Comparison of ENCODE assay signal across 9 mouse cellular contexts in the genomic region with DNA sequence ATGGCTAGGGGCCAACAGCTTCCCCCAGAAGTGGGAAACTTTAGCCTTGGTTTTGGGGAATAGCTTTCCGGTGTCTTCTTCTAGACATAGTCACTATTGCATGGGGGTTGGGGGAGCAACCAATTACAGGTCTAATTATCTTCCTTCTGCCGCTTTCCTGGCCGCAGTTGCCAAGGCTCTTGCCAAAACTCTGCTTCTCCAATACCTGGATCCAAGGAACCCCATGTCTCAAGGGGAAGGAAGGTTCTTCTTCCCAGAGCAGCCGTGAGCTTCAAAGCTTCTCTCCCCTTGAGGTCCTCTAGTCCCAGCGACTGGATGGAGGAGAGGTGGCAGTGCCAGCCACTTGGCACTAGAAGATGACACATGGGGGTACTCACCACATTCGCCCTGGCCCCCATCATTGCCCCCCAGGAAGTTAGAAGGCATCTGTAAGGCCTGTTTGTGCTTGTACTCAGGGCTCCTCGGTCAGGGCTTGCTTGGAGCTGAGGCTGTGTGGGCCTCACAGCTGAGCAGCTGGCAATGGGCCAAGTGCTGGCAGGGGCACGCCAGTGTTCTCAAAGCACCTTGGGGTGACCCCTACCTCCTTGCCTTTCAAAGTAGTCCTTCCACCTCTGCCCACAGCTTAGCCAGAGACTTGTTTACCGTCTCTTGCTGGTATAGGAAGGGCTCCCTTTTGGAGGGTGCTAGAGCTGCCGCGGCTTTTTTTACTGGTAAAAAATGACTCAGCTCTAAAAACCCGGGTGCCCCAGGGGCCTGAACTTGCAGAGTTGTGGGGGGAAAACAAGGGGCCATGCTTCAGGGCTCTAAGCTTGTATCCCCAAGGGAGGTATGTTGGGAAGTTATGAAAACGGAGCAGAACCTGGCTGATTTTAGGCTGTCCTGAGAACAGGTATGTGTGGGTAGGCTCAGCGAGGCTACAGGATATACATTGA. TPM values are rescaled to one million over a fixed set of nuclear protein-coding genes. Genes with fewer than 3 reads are reported as not detected.
A peak's percentile ranks its signal among the peaks of the same experiment; 100 is the strongest.
DNase-seq lines count a peak whose midpoint lies in the region; ATAC-seq lines count a peak whose summit lies in the region.
"Had no signal": no experiment of that assay in that cellular context is flagged by ENCODE, and none has a peak within 500 bp of the region (broad histone marks: within the 10 kb centered on the region; RNA-seq: fewer than 3 reads in every experiment).

No protein-coding gene starts in this region.

- H3K4me3 ChIP-seq in forebrain, embryonic 13.5 days, result no peak overlapping the region
- H3K4me3 ChIP-seq in forebrain, embryonic 11.5 days (ENCODE audit: low read depth, low read length), result no peak overlapping the region
- no peak overlapping the region for H3K4me3 ChIP-seq in midbrain, embryonic 11.5 days (ENCODE audit: low read depth, low read length)
- no peak overlapping the region for H3K4me3 ChIP-seq in midbrain, embryonic 16.5 days (ENCODE audit: low read depth, low read length)
- H3K4me3 ChIP-seq in heart, embryonic 13.5 days, result no peak overlapping the region

- no peaks in the 10 kb centered on the region for H3K36me3 ChIP-seq in forebrain, embryonic 13.5 days (ENCODE audit: poor library complexity, severe bottlenecking)
- H3K36me3 ChIP-seq in forebrain, embryonic 11.5 days (ENCODE audit: control insufficient read depth, insufficient read depth, low read length), result no peaks in the 10 kb centered on the region
- no peaks in the 10 kb centered on the region for H3K36me3 ChIP-seq in midbrain, embryonic 11.5 days (ENCODE audit: control insufficient read depth, insufficient read depth, low read length)
- no peaks in the 10 kb centered on the region for H3K36me3 ChIP-seq in midbrain, embryonic 16.5 days (ENCODE audit: control insufficient read depth, insufficient read depth, low read length)
- no peaks in the 10 kb centered on the region for H3K36me3 ChIP-seq in heart, embryonic 13.5 days

- peaks cover 33% of the 10 kb centered on the region for H3K4me1 ChIP-seq in forebrain, embryonic 13.5 days
- H3K4me1 ChIP-seq in forebrain, embryonic 11.5 days (replicated peaks; ENCODE audit: control insufficient read depth, insufficient read depth, low read length), result peaks cover 9% of the 10 kb centered on the region; the same call in 1 of the 2 replicates
- H3K4me1 ChIP-seq in midbrain, embryonic 11.5 days (ENCODE audit: control insufficient read depth, insufficient read depth, low read length), result no peaks in the 10 kb centered on the region; the same call in 1 of the 2 replicates
- H3K4me1 ChIP-seq in midbrain, embryonic 16.5 days (ENCODE audit: control insufficient read depth, insufficient read depth, low read length), result no peaks in the 10 kb centered on the region
- H3K4me1 ChIP-seq in heart, embryonic 13.5 days, result peaks cover 65% of the 10 kb centered on the region

- no peak overlapping the region for H3K9ac ChIP-seq in forebrain, embryonic 13.5 days
- H3K9ac ChIP-seq in forebrain, embryonic 11.5 days (ENCODE audit: low read length), result no peak overlapping the region
- no peak overlapping the region for H3K9ac ChIP-seq in midbrain, embryonic 11.5 days (ENCODE audit: low read length)
- no peak overlapping the region for H3K9ac ChIP-seq in midbrain, embryonic 16.5 days (ENCODE audit: low read depth, low read length)
- H3K9ac ChIP-seq in heart, embryonic 13.5 days, result peak overlapping the region; percentile 70

- H3K27ac ChIP-seq in forebrain, embryonic 13.5 days, result no peak overlapping the region
- no peak overlapping the region for H3K27ac ChIP-seq in forebrain, embryonic 11.5 days (ENCODE audit: low read depth, low read length)
- no peak overlapping the region for H3K27ac ChIP-seq in midbrain, embryonic 11.5 days (ENCODE audit: low read depth, low read length)
- H3K27ac ChIP-seq in midbrain, embryonic 16.5 days (ENCODE audit: low read length), result no peak overlapping the region
- peak overlapping the region; percentile 49 for H3K27ac ChIP-seq in heart, embryonic 13.5 days (replicated peaks)

- DNase-seq in forebrain, embryonic 11.5 days (ENCODE audit: low spot score), result no peak
- peak; percentile 75 for DNase-seq in midbrain, embryonic 11.5 days (ENCODE audit: low spot score, missing footprints)
- DNase-seq in lung, postnatal 36 days, result peak; percentile 41
- DNase-seq in adrenal gland, postnatal 4 days (ENCODE audit: low spot score in 2 of 2), result no peak
- DNase-seq in adrenal gland, postnatal 25 days, result no peak

- no peaks in the 10 kb centered on the region for H3K9me3 ChIP-seq in forebrain, embryonic 13.5 days (replicated peaks)
- no peaks in the 10 kb centered on the region for H3K9me3 ChIP-seq in forebrain, embryonic 11.5 days (ENCODE audit: control insufficient read depth, low read length)
- no peaks in the 10 kb centered on the region for H3K9me3 ChIP-seq in midbrain, embryonic 11.5 days (ENCODE audit: control insufficient read depth, low read length)
- no peaks in the 10 kb centered on the region for H3K9me3 ChIP-seq in midbrain, embryonic 16.5 days (replicated peaks; ENCODE audit: control insufficient read depth, low read length, poor library complexity, severe bottlenecking)
- H3K9me3 ChIP-seq in heart, embryonic 13.5 days, result no peaks in the 10 kb centered on the region

- no peak overlapping the region for H3K4me2 ChIP-seq in forebrain, embryonic 13.5 days
- no peak overlapping the region for H3K4me2 ChIP-seq in forebrain, embryonic 11.5 days (ENCODE audit: low read depth, low read length, severe bottlenecking)
- no peak overlapping the region for H3K4me2 ChIP-seq in midbrain, embryonic 11.5 days
- no peak overlapping the region for H3K4me2 ChIP-seq in midbrain, embryonic 16.5 days (ENCODE audit: low read length)
- no peak overlapping the region for H3K4me2 ChIP-seq in heart, embryonic 13.5 days

- WGBS in forebrain, embryonic 13.5 days, result 63% methylated on average over 14 of the region's 14 CpGs
- 80% methylated on average over 14 of the region's 14 CpGs for WGBS in forebrain, embryonic 11.5 days
- 83% methylated on average over 14 of the region's 14 CpGs for WGBS in midbrain, embryonic 11.5 days
- WGBS in midbrain, embryonic 16.5 days, result 75% methylated on average over 14 of the region's 14 CpGs
- 65% methylated on average over 14 of the region's 14 CpGs for WGBS in heart, embryonic 13.5 days

- ATAC-seq in forebrain, embryonic 13.5 days, result peak; percentile 39; the same call in 1 of the 2 replicates
- ATAC-seq in forebrain, embryonic 11.5 days (replicated peaks; ENCODE audit: low FRiP score), result no peak
- no peak for ATAC-seq in midbrain, embryonic 11.5 days (ENCODE audit: low FRiP score)
- no peak for ATAC-seq in midbrain, embryonic 16.5 days
- no peak for ATAC-seq in heart, embryonic 13.5 days (ENCODE audit: extremely low read depth, insufficient number of reproducible peaks, low FRiP score, low TSS enrichment)

- peaks cover 3% of the 10 kb centered on the region; the same call in 1 of the 2 replicates for H3K27me3 ChIP-seq in forebrain, embryonic 13.5 days
- no peaks in the 10 kb centered on the region for H3K27me3 ChIP-seq in forebrain, embryonic 11.5 days (ENCODE audit: control insufficient read depth, insufficient read depth, low read length)
- no peaks in the 10 kb centered on the region for H3K27me3 ChIP-seq in midbrain, embryonic 11.5 days (ENCODE audit: control insufficient read depth, insufficient read depth, low read length)
- no peaks in the 10 kb centered on the region for H3K27me3 ChIP-seq in midbrain, embryonic 16.5 days (ENCODE audit: control insufficient read depth, insufficient read depth, low read depth, low read length)
- H3K27me3 ChIP-seq in heart, embryonic 13.5 days (replicated peaks), result peaks cover 2% of the 10 kb centered on the region; the same call in 1 of the 2 replicates

RNA-seq across cellular contexts. Expression of a gene that starts 12.9 kb away (rescaled TPM):
- 139 and 150 TPM in 2 replicates for polyA plus RNA-seq in forebrain, embryonic 13.5 days (2015; fragmentation: Nextera tagmentation; extraction: Ambion mirVana)
- 143 and 151 TPM in 2 replicates for polyA plus RNA-seq in forebrain, embryonic 11.5 days (2014; fragmentation: Nextera tagmentation; extraction: Ambion mirVana)
- 158 and 189 TPM in 2 replicates for polyA plus RNA-seq in midbrain, embryonic 11.5 days (2014; fragmentation: Nextera tagmentation; extraction: Ambion mirVana)
- polyA plus RNA-seq in midbrain, embryonic 16.5 days (2015; fragmentation: Nextera tagmentation; extraction: Ambion mirVana), result 132 and 139 TPM in 2 replicates
- 95.5 and 111 TPM in 2 replicates for polyA plus RNA-seq in heart, embryonic 13.5 days (2015; fragmentation: Nextera tagmentation; extraction: Ambion mirVana)
- 10 to 100 TPM; 60.0 to 68.5 TPM for total RNA-seq in adrenal gland, postnatal 4 days (2021)
- 50.7 and 60.9 TPM in 2 replicates for total RNA-seq in adrenal gland, postnatal 25 days (2021)

RNA-seq across cellular contexts. Expression of a gene that starts 52.6 kb away (rescaled TPM):
- not detected in 2 replicates for polyA plus RNA-seq in forebrain, embryonic 13.5 days (2015; fragmentation: Nextera tagmentation; extraction: Ambion mirVana)
- polyA plus RNA-seq in forebrain, embryonic 11.5 days (2014; fragmentation: Nextera tagmentation; extraction: Ambion mirVana), result not detected in 2 replicates
- not detected in 2 replicates for polyA plus RNA-seq in midbrain, embryonic 11.5 days (2014; fragmentation: Nextera tagmentation; extraction: Ambion mirVana)
- polyA plus RNA-seq in midbrain, embryonic 16.5 days (2015; fragmentation: Nextera tagmentation; extraction: Ambion mirVana), result not detected in 2 replicates
- not detected in 2 replicates for polyA plus RNA-seq in heart, embryonic 13.5 days (2015; fragmentation: Nextera tagmentation; extraction: Ambion mirVana)
- not detected for total RNA-seq in adrenal gland, postnatal 4 days (2021)
- total RNA-seq in adrenal gland, postnatal 25 days (2021), result not detected in 2 replicates
- polyA plus RNA-seq: gonadal fat pad, adult 2 months had no signal

Comparison
In these comparisons a context has a peak if more than half of its experiments do, and no peak if none do; other contexts are left out.
1. DNase-seq: peak in midbrain, embryonic 11.5 days (single experiment) and lung, postnatal 36 days (single experiment); none in forebrain, embryonic 11.5 days (single experiment), adrenal gland, postnatal 4 days (0 of 2) and adrenal gland, postnatal 25 days (single experiment).